Mouse (Mus musculus): ENCODE data around the gene Tmem231.

The Tmem231 gene

DNA sequence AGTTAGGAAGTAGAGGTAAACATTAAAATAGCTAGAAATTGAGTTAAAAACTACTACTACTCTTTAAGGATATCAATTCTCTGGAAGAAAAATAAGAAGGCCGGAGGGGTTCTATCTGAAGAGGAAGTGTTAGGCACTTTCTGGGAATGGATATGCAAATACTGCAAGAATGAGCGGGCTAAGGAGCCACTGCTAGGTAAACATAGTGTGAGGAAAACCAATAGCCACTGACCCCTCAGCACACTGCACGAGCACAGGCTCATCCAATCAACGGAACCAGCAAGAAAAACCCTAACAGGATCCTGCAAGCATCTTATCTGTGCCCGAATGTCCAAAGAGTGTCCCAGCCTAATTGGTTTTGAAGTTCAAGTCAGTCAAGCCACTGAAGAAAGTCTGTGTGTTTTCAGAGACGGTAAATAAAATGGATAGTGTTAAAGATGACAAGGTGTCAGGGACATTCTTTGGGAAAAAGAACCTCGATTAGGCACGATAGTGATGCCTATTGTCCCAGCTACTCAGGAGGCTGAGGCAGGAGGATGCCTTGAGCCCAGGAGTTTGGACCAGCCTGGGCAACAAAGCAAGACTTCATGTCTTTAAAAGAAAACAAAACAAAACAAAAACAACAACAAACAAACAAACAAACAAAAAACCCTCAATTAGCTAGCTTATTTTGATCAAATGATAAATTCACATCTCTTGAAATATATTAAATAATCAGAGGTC, 68.4 kb downstream of the Tmem231 start:
- no peak for DNase-seq (ENCODE audit: low read depth in 1 of 2, low spot score in 2 of 2)

DNA sequence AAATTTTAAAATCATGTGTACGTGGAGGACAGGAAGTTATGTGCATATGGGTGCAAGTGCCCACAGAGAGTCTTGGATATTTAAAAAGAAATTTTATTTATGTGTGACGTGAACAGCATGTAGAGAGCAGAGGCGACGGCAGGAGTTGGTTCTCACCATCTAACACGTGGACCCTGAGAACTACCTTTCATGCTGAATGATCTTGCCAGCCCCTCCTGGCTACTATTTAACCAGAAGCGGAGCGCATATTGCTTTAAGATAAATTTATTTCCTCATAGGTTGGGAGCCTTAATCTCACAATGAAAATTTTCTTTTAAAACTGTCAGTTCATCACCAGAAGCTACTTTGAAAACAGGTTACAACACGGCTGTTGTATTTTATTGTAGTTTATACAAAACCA, 69.0 kb downstream of the Tmem231 start:
- no peak for DNase-seq (ENCODE audit: low read depth in 1 of 2, low spot score in 2 of 2)

DNA sequence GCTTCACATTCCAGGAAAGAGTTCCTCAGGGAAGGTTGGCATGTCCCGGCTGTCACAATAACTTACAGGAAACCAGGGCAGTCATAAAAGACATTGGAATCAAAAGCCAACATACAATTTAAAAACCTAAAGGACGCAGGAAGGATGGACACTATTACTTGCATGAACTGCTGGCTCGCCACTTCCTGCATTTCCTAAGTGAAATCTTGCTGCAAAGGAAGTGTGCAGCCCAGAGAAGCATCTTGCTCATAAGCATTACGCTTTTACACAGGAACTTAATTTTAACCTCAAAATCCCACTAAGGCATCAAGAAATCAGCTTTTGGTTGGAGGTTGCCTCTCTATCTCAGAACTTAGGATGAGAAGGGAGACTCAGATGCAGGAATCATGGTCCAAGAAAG, 70.4 kb downstream of the Tmem231 start:
- DNase-seq (ENCODE audit: low read depth in 1 of 2, low spot score in 2 of 2), result no peak
